Mouse (Mus musculus): ENCODE data around the gene Nlrp9b.

DNA sequence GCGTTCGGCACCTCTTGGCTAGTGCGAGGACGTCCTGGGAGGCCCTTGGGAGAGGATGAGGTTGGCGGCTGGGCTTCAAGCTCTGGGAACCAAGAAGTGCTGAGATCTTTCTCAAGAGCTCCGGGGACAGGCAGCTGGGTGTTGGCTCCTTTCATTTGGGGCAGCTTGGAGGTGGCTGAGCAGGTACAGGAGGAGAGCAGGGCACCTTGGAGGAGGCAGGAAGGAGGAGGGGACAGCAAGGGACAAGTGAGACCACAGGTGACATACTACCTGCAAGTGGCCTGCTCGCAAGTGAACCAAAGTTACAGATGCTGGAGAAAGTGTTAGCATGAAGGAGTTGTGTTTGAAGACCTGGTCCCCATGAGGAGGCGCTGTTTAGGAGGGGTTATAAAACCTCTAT is 46.6 kb upstream of the Nlrp9b start:
- TF ChIP-seq BHLHE40 (IDR thresholded peaks at IDR 0.05; ENCODE audit: borderline replicate concordance, low read depth, low read length) (no peak), ZKSCAN1 (IDR thresholded peaks at IDR 0.05; ENCODE audit: low read depth, low read length) (no peak), TAL1 (IDR thresholded peaks at IDR 0.05; ENCODE audit: low read length) (no peak), CTCF (IDR thresholded peaks at IDR 0.05 in 2 of 3, conservative IDR thresholded peaks at IDR 0.05 in 1 of 3; ENCODE audit: control insufficient read depth in 1 of 3, insufficient read depth in 1 of 3, low read depth in 2 of 3, low read length in 3 of 3, poor library complexity in 1 of 3, severe bottlenecking in 1 of 3) (no peak), MEF2A (IDR thresholded peaks at IDR 0.05; ENCODE audit: extremely low read depth, insufficient replicate concordance, low read depth, low read length, poor library complexity, severe bottlenecking) (no peak), ELF1 (IDR thresholded peaks at IDR 0.05; ENCODE audit: low read depth, low read length) (no peak), MAZ (IDR thresholded peaks at IDR 0.05; ENCODE audit: low read depth, low read length) (no peak), POLR2A (IDR thresholded peaks at IDR 0.05; ENCODE audit: control insufficient read depth in 1 of 2, insufficient read depth in 1 of 2, low read depth in 1 of 2, low read length in 2 of 2, poor library complexity in 1 of 2) (no peak), KAT2A (conservative IDR thresholded peaks at IDR 0.05; ENCODE audit: low read depth, low read length) (no peak), NELFE (IDR thresholded peaks at IDR 0.05; ENCODE audit: low read depth, low read length) (no peak)
